Mouse (Mus musculus): Measurements from ENCODE around the gene Dip2b.

Dip2b gene

DNA sequence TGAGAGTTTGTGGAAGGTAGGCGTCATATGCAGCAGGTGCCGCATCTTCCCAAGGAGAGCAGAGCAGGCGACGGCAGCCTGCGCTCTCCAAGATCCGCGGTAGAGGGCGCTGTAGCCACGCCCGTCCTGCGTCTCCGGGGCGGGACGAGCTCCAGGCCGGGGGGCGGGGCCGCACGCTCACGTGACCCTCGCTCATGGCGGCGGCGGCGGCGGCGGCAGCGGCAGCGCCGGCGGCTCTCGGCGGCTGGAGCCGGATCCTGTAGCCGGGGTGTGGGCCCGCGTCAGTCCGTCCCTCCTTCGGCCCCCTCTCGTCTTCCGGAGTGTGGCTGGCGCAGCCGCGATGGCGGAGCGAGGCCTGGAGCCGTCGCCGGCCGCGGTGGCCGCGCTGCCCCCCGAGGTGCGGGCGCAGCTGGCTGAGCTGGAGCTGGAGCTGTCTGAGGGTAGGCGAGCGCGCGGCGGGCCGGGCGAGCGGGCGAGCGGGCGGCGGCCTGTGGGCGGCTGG is at the start of gene Dip2b:
Gene Dip2b, plus strand, starts transcription at position 195 of the 502 bp plus-strand sequence.
- DNase-seq (ENCODE audit: low read depth, low spot score), result peak; percentile 92

GRCm38 (mm10) chr15:99993100-99993499 is 45.4 kb upstream of the Dip2b start:
- DNase-seq (ENCODE audit: low read depth, low spot score), result no peak

GRCm38 (mm10) chr15:99997114-99997804 is 41.2 kb upstream of the Dip2b start:
- no peak for DNase-seq (ENCODE audit: low read depth, low spot score)

GRCm38 (mm10) chr15:99999390-99999789 is 39.1 kb upstream of the Dip2b start:
- DNase-seq (ENCODE audit: low read depth, low spot score), result no peak

- DNase-seq (ENCODE audit: low read depth, low spot score), result no peak
Measured at GRCm38 (mm10) chr15:100004677-100005273, 33.7 kb upstream of the Dip2b start.

DNA sequence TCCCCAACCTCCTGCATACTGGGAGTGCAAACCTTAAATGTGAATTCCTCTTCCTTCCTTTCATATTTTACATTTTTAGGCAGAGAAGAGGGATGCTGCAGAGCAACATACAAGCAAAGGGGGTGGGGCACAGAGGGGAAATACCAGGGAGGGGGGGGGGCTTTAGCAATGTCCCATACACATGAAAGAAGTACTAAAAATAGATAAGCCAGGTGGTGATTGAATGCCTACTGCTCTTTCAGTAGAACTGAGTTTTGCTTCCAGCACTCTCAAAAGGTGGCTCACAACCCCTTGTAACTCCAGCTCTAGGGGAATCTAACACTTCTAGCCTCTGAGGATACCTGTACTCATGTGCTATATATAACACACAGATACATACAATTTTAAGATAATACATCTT is 32.3 kb upstream of the Dip2b start:
- no peak for DNase-seq (ENCODE audit: low read depth, low spot score)

GRCm38 (mm10) chr15:100018280-100018899 is 20.1 kb upstream of the Dip2b start:
- no peak for DNase-seq (ENCODE audit: low read depth, low spot score)

DNA sequence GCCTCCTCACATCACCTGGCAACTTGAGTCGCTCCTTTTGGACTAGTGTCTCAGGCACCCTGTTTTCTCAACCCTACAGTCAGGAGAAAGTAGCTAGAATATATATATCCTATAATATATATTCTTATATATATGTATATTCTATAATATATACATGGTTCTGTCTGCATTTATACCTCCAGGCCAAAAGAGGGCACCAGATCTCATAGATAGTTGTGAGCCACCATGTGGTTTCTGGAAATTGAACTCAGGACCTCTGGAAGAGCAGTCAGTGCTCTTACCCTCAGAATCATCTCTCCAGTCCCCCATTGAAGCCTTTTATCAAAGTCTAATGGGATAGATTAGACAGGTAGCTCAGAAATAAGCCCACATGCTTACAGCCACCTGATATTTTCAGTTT is 17.3 kb upstream of the Dip2b start:
- DNase-seq (ENCODE audit: low read depth, low spot score), result no peak

- peak; percentile 87 for DNase-seq (ENCODE audit: low read depth, low spot score)
Measured at GRCm38 (mm10) chr15:100022923-100023322, 15.5 kb upstream of the Dip2b start.

DNA sequence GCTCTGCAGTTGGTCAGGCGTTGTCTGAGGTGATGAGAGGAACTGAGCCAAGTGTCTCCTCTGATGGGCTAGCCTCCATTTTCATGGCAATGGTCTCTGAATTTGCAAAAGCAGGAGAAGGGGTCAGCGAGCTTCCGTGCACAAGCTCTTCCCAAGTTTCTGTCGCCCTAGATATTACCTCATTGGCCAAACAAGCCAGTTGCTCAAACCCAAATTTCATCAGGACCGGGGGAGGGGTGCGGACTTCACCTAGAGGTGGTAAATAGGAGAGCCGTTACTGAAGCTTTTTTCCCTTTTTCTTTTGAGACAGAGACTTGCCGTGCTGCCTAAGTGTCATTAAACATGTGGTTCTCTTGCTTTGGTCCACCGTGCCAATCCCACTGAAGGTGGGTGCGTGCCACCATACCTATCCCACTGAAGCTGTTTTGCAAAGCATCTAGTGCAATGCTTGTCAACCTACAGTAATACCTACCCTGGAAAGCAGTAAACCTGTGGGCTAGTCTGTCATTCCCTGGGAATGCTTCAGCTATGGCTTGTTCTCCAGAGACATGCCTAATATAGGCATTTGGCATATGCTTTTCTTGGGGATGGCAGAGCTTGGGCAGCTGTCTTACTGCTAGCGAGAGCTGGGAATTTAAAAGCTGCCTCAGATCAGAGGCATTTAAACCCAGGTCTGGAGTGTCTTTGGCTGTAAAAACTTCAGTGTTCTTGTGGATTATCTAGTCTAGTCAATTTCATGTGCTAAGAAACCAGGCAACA is 13.2 kb upstream of the Dip2b start:
- DNase-seq (ENCODE audit: low read depth, low spot score), result no peak

DNA sequence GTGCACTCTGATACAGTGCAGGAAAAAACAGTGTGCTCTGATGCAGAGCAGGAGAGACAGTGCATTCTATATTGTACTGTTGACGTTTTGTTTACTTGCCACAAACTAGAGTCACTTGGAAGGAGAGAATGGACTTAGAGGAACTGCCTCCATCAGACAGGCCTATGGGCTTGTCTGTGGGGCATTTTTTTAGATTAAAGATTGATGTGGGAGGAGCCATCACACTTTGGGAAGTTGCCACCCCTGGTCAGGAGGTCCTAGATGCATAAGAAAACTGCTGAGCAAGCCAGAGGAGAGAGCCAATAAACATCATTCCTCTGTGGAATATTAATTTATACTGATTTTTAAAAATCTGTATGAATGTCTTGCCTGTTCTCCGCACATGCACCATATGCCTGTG is 10.3 kb upstream of the Dip2b start:
- no peak for DNase-seq (ENCODE audit: low read depth, low spot score)

DNA sequence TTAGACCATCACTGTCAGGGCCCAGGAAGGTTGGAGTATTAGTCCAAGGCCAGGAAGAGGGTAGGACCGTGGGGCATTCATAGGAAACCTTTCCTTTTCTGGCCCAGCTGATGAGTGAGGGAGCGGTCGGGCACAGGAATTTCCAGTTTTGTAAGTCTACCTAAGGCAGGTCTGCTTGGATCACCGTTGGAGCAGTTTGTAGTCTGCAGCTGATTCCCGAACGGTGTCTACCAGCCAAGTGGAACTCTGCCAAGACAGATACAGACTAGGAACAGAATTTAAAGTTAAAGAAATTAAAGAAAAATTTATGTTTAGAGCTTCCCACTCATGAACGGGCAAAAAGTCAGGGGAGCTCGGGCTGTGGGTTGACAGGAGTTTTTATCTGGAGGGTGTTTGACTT is 9.0 kb upstream of the Dip2b start:
- DNase-seq (ENCODE audit: low read depth, low spot score), result no peak

- DNase-seq (ENCODE audit: low read depth, low spot score), result no peak
Measured at GRCm38 (mm10) chr15:100029900-100030299, 8.6 kb upstream of the Dip2b start.

- DNase-seq (ENCODE audit: low read depth, low spot score), result peak; percentile 45
Measured at GRCm38 (mm10) chr15:100032546-100032945, 5.9 kb upstream of the Dip2b start.

GRCm38 (mm10) chr15:100039001-100039701 is 687 bp downstream of the Dip2b start:
- peak; percentile 63 for DNase-seq (ENCODE audit: low read depth, low spot score)

- DNase-seq (ENCODE audit: low read depth, low spot score), result no peak
Measured at GRCm38 (mm10) chr15:100040541-100041266, 2.2 kb downstream of the Dip2b start.

GRCm38 (mm10) chr15:100041267-100042047 is 3.0 kb downstream of the Dip2b start:
- DNase-seq (ENCODE audit: low read depth, low spot score), result no peak

DNA sequence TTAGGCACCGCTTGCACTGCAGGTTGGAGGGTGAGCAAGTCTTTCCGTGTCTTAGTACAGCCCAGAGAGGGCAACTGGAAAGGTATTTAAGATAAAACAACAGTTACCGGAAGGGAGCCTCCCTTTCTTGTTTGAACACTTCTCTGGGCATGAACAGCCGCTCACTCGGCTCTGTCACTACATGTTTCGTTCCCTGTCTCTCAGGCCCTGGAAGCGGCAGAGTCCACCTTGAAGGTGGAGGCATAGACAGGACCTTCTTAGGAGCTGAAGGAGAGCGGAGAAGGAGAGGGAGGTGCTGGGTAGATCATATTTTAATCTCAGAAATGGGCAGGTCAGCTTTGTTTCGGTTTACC is 3.6 kb downstream of the Dip2b start:
- DNase-seq (ENCODE audit: low read depth, low spot score), result no peak

DNA sequence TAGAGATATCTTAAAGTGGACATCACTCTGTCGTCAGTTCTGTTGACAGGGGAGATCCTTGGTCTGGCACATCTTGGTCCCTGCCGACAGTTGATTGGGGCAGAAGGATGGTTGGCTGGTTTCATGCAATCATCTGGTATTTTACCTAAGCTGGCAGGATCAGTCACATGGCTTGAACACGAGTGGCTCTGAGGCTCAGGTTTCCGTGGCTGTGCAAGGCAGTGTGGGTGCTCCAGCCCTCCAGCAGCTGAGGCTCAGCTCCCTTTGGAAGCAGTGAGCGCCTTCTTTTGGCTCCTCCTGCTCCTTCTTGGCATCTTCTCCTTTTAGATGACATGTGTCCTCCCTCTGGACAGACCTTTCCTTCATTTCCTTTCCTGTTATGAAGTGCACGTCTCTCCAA is 7.1 kb downstream of the Dip2b start:
- DNase-seq (ENCODE audit: low read depth, low spot score), result peak; percentile 26

- DNase-seq (ENCODE audit: low read depth, low spot score), result peak; percentile 35
Measured at GRCm38 (mm10) chr15:100049496-100050087, 11.1 kb downstream of the Dip2b start.

Measured in 3T3-L1 (cell line).